Mouse (Mus musculus): ENCODE data around the gene Rsrp1.
A peak's percentile ranks its signal among the peaks of the same experiment; 100 is the strongest.
"Not testable (repeated sequence)": the region's sequence is repeated elsewhere in the genome, so short reads cannot be mapped to it uniquely, and the experiment has no call there.

Gene Rsrp1

DNA sequence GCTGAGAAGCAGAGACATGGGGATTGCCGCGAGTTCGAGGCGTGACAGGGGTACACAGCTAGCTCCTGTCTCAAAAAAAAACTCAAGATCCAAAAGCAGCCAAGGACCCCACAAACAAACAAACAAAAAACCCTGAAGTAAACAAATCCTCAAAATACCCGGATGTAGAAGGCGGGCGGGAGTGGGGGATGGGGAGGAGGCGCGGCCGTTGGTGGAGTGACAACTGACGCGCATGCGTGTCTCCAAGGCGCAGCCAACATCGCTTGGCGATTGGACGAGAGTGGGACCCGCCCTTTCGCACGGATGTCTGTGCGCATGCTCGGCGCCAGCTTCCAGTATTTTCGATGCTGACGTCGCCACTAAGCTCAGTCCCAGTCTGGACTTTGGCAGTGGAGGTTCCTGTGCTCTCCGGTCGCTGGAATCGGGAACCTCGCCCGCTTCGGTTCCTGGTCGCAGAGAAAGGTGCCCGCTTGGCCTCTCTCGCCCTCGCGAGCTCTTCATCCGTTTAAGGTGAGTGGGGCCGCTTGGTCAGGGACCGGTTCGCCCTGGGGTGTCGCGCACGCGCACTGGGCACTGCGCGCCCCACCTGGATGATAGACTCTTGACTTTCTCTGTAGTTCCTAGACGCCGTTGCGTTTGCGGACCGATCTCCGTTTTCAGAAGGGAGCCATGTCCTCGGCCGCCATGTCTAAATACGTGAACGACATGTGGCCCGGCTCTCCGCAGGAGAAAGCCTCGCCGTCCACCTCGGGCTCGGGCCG is at the start of gene Rsrp1:
TSS of gene Rsrp1 (plus strand) at position 335 of the 761 bp plus-strand sequence.
- peak; percentile 91 for DNase-seq (ENCODE audit: extremely low read depth, low read depth)

DNA sequence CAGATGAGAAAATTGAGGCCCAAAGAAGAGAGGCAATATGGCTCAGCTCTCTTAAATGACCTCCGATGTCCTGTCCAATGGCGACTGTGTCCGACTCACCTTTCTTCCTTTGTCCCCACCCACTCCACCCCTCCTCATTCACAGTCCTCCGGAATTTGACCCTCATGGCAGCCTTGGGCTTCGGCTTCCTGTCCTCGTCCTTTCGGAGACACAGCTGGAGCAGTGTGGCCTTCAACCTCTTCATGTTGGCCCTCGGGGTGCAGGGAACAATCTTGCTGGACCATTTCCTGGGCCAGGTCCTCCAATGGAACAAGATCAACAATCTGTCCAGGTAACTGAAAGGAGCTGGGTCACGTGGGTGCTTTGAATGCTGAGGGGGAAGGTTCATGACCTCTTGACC is 47.2 kb upstream of the Rsrp1 start:
- no peak for DNase-seq (ENCODE audit: extremely low read depth, low read depth)

DNA sequence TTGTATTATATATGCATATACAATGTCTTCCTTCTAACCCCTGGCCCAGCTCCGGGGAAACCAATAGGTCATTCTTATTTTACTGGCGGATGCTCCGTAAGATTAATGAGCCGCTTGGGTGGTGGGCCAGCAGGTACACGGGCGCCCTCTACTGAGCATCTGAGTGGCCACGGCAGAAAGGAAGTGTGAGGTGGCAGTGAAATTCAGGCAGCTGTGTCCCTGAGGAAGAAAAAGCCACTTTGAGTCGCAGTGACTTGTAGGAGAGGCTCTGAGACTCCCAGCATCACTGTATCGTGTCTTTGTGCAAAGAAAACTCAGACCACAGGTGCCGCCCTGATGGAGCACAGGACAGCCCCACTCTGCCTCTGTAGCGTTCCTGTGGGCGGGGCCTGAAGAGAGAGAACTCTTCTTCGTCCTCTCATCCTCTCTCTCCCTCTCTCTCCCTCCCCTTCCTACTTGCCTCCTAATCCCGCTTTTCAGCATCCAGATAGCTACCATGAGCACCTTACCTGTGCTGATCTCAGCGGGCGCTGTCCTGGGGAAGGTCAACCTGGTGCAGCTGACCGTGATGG is 43.9 kb upstream of the Rsrp1 start:
- DNase-seq (ENCODE audit: extremely low read depth, low read depth): no peak

DNA sequence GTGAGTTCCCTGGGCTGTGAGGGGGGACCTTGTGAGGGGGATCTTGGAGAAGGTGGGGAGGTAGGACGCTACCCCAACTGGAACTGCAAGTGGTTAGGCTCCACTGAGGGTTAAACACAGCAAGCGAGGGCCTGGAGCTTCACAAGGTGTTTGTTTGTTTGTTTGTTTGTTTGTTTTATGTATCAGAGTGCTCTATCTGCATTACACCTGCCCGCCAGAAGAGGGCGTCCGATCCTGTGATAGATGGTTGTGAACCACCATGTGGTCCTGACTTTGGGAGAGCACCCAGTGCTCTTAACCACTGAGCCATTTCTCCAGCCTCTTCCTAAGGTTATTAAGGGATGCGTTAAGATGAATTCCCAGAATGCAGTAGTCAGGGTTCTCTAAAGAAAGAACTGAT is 43.4 kb upstream of the Rsrp1 start:
- DNase-seq (ENCODE audit: extremely low read depth, low read depth): no peak

- DNase-seq (ENCODE audit: extremely low read depth, low read depth): no peak
These were observed 40.1 kb upstream of the Rsrp1 start for GRCm38 (mm10) chr4:134883266-134883665.

- DNase-seq (ENCODE audit: extremely low read depth, low read depth): no peak
These were observed 39.6 kb upstream of the Rsrp1 start for GRCm38 (mm10) chr4:134883808-134884207.

- DNase-seq (ENCODE audit: extremely low read depth, low read depth): no peak
These were observed 39.0 kb upstream of the Rsrp1 start for GRCm38 (mm10) chr4:134884364-134884763.

GRCm38 (mm10) chr4:134892096-134892495 is 31.3 kb upstream of the Rsrp1 start:
- DNase-seq (ENCODE audit: extremely low read depth, low read depth): no peak

- DNase-seq (ENCODE audit: extremely low read depth, low read depth): no peak
These were observed 26.1 kb upstream of the Rsrp1 start for GRCm38 (mm10) chr4:134897256-134897655.

DNA sequence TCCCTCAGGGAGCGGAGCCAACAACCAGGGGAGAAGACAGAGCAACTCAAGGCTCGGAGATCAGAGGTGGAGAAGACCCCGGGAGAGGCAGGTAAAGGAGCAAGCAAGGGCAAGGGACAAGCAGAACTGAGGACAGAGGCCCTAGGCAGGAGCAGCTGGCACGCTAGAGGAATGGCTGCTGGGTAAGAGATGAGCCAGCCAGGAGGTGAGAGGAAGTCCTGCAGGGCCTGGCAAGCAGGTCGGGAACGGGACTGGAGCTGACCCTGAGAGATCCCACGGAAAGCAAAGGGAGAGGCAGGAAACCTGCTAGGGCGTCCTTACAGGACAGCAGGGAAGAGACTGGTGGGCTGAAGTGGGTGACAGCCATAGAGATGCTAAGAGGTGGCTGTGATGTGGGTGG is 22.3 kb upstream of the Rsrp1 start:
- DNase-seq (ENCODE audit: extremely low read depth, low read depth): no peak

GRCm38 (mm10) chr4:134903046-134903445 is 20.3 kb upstream of the Rsrp1 start:
- DNase-seq (ENCODE audit: extremely low read depth, low read depth): no peak

DNA sequence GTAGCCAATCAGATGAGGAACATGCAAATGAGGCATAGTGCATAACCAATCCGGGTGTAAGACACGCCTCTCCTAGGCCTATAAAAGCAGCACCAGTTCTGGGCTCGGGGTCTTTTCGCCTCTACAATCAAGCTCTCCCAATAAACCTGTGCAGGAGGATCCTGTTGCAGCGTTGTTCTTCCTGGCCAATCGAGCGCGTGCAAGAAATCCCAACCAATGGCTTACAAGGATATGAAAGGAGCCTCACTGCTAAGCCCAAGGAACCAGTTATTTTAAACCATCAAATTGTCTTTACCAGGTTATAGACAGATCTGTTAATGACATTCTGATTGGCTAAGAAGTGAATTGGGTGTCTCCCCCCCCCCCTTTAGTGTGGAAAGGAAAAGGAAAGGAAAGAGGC is 12.0 kb upstream of the Rsrp1 start:
- DNase-seq (ENCODE audit: extremely low read depth, low read depth): not testable (repeated sequence)

DNA sequence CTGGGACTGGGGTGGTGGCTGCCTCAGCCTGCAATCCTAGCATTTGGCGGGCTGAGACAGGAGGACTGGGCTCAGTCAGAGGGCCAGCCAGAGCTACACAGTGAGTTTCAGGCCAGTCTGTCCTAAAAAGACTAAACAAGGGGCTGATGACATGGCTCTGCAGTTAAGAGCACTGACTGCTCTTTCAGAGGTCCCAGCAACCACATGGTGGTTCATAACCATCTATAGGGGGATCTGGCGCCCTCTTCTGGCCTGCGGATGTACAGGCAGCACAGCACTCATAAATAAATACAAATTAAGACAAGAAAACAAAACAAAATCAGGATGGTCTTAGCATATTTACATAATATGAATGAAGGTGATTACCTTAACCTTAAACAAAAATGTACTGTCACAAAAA is 10.0 kb upstream of the Rsrp1 start:
- peak; percentile 61 for DNase-seq (ENCODE audit: extremely low read depth, low read depth)

GRCm38 (mm10) chr4:134914122-134914863 is 9.1 kb upstream of the Rsrp1 start:
- DNase-seq (ENCODE audit: extremely low read depth, low read depth): no peak

DNA sequence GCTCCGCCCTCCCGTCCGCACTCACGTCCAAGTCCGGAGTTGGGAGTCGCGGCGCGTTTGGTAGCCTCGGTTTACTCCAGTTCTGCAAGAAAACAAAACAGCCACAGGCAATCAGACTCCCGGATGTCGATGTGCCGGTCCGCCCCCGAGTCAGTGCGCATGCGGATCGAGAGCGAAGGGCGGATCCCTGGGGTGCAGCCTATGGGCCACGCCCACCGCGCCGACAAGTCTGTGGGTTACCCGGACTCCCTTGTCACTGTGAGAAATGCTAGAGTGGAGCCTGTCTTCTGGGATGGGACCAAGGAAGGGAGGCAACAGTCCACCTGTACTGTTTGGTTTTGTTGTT is 8.6 kb upstream of the Rsrp1 start, which contains the start of gene Tmem50a:
TSS of gene Tmem50a (minus strand) at position 161 of the 346 bp plus-strand sequence.
- peak; percentile 79 for DNase-seq (ENCODE audit: extremely low read depth, low read depth)

DNA sequence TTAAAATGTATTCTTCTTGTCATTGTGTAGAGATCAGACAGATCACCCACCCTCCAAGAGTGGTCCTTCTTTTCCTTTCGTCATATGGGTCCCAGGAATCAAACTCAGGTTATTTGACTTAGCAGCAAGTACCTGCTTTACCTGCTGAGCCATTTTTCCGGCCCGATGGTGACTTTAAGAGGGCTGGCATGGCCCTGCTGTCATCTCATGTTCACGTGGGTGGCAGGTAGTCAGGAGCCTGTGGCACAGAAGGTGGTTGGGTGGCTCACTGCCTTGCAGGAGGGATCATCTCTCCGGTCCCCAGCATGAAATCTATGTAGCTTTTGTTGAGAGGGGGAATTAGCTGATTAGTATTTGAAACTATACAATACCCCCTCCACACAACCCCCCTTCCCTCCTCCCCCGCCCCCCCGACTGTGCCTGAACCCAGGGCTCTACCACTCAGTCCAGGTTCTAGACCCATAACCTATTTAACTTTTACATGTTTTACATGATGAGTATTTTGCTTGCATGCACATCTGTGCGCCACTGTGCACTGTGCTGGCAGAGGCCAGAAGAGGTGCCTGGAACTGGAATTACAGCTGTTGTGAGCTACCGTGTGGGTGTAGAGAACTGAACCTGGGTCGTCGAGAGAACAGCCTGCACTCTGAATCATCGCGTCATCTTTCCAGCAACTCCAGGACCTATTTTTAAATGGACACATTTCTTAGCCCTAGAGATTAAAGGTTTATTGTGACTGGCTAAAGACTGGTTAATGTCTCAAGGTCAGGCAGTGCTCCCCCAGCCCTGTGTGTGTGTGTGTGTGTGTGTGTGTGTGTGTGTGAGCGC is 8.0 kb upstream of the Rsrp1 start:
- DNase-seq (ENCODE audit: extremely low read depth, low read depth): no peak

DNA sequence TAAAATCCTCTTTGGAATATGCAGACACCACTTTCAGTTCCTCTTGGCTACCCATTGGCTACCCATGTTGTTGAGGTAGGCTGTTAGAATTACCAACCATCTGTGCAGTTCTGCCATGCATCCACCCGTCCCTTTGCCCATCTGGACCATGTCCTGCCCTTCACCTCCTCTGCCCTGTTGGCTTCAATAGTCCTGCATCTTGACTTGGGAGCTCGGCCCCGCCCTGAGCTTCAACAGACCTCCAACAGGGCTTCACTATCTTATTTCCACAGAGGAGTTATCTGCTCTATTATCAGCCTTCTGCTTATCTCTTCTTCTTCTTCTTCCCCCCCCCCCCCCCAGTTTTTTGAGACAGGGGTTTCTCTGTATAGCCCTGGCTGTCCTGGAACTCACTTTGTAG is 6.2 kb upstream of the Rsrp1 start:
- no peak for DNase-seq (ENCODE audit: extremely low read depth, low read depth)

DNA sequence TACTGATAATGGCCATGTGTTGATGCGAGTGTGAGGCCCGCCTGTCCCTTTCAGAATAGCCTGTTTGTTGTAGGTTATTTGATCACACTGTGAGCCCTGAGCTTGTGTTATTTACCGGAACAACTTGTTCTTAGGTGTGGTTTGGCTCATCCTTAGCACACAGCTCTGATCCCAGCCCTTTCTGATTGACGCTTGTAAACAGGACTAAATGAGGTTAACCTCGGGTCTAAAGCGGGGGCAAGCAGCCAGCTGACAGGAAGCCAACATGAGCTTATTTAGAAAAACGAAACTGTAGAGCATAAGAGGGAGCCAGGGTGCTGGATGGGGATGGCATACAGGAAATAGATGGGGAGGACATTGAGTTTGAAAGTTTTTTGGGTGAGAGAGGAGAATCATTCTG is 5.0 kb upstream of the Rsrp1 start:
- DNase-seq (ENCODE audit: extremely low read depth, low read depth): no peak

GRCm38 (mm10) chr4:134919733-134920540 is 3.5 kb upstream of the Rsrp1 start:
- DNase-seq (ENCODE audit: extremely low read depth, low read depth): peak; percentile 88

DNA sequence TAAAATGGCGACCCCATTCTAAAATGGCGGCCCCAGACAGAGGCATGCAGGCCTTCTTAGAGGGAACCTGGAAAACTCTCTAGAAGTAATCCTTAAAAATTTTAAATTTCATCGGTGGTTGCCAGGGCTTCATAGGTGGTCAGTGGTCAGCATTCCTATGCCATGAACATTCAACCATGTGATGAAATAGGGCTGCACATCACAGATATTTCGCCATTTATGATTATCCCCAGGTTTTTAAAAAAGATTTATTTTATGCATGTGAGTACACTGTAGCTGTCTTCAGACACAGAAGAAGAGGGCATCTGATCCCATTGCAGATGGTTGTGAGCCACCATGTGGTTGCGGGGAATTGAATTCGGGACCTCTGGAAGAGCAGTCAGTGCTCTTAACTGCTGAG is 2.8 kb upstream of the Rsrp1 start:
- DNase-seq (ENCODE audit: extremely low read depth, low read depth): no peak

DNA sequence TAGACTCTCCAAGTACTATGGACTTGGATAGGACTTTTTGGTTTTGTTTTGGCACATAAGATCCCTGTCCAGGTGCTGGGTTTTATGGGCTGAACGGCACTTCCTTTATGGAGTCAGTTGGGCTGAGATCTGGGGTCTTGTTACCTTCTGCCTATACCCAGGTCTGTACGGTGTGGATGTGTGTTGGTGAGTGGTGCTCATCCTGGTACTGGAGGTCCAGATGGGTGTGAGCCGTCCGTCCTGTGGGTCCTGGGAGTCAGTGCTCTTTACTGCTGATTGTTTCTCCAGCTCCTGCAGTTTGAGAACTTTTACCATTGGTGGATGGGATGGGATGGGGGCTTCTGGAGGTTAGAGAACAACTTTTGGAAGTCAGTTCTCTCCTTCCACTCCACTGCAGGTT is 1.7 kb upstream of the Rsrp1 start:
- DNase-seq (ENCODE audit: extremely low read depth, low read depth): no peak
